Mouse (Mus musculus): ENCODE measurements around the gene Osmr.

- no peak for TF ChIP-seq POLR2A (IDR thresholded peaks at IDR 0.05; ENCODE audit: borderline replicate concordance, insufficient read depth, low read length)
- no peak for TF ChIP-seq CTCF (IDR thresholded peaks at IDR 0.05; ENCODE audit: borderline replicate concordance, insufficient read depth, low read depth, low read length)
Measured at GRCm38 (mm10) chr15:6881211-6881610, 6.4 kb upstream of the Osmr start.
